ENCODE assay signal across 10 mouse cellular contexts in genomic region chr8:79498611-79499010, GRCm38 (mm10).
DNase-seq lines count a peak whose midpoint lies in the region; ATAC-seq and TF ChIP-seq lines count a peak whose summit lies in the region.
"Had no signal": no experiment of that assay in that cellular context is flagged by ENCODE, and none has a peak within 500 bp of the region (broad histone marks: within the 10 kb centered on the region; RNA-seq: fewer than 3 reads in every experiment).

No protein-coding gene starts in this region.

- no peaks in the 10 kb centered on the region for H3K9me3 ChIP-seq in neural tube, embryonic 12.5 days
- no peaks in the 10 kb centered on the region for H3K9me3 ChIP-seq in neural tube, embryonic 15.5 days (replicated peaks)
- no peaks in the 10 kb centered on the region for H3K9me3 ChIP-seq in kidney, embryonic 16.5 days (ENCODE audit: low read length)
- no peaks in the 10 kb centered on the region for H3K9me3 ChIP-seq in midbrain, embryonic 13.5 days
- H3K9me3 ChIP-seq: limb, embryonic 12.5 days; neural tube, embryonic 13.5 days had no signal

- H3K4me1 ChIP-seq in neural tube, embryonic 12.5 days = 0 out of 2 replicates have a peak, but pooled peaks cover 6% of the 10 kb centered on the region
- no peaks in the 10 kb centered on the region for H3K4me1 ChIP-seq in neural tube, embryonic 15.5 days
- peaks cover 9% of the 10 kb centered on the region for H3K4me1 ChIP-seq in kidney, embryonic 16.5 days (ENCODE audit: insufficient read depth, low read length)
- H3K4me1 ChIP-seq in midbrain, embryonic 13.5 days (replicated peaks) = peaks cover 4% of the 10 kb centered on the region; the same call in 1 of the 2 replicates
- H3K4me1 ChIP-seq in thymus, adult 2 months (replicated peaks; ENCODE audit: control insufficient read depth, insufficient read depth, low read length) = no peaks in the 10 kb centered on the region

- no peak for TF ChIP-seq POLR2A in thymus, adult 2 months (IDR thresholded peaks at IDR 0.05; ENCODE audit: control insufficient read depth, extremely low read depth, insufficient read depth, low read length, poor library complexity)

- no peak overlapping the region for H3K4me3 ChIP-seq in neural tube, embryonic 12.5 days
- H3K4me3 ChIP-seq in neural tube, embryonic 15.5 days (replicated peaks) = no peak overlapping the region
- H3K4me3 ChIP-seq in kidney, embryonic 16.5 days (ENCODE audit: low read length) = no peak overlapping the region
- no peak overlapping the region for H3K4me3 ChIP-seq in midbrain, embryonic 13.5 days (replicated peaks)
- no peak overlapping the region for H3K4me3 ChIP-seq in thymus, adult 2 months (ENCODE audit: control insufficient read depth, insufficient read depth, low read length)
- H3K4me3 ChIP-seq: limb, embryonic 12.5 days; neural tube, embryonic 13.5 days had no signal

- peak; percentile 33; the same call in 1 of the 2 replicates for ATAC-seq in neural tube, embryonic 12.5 days (ENCODE audit: low FRiP score, low read depth)
- no peak for ATAC-seq in neural tube, embryonic 15.5 days (ENCODE audit: low FRiP score)
- ATAC-seq in common myeloid progenitor, adult 5-6 weeks (replicated peaks; ENCODE audit: low read depth, poor library complexity, severe bottlenecking) = peak; percentile 90
- peak; percentile 92 for ATAC-seq in kidney, embryonic 16.5 days (ENCODE audit: low FRiP score, low TSS enrichment)
- no peak for ATAC-seq in midbrain, embryonic 13.5 days

- no peak overlapping the region for H3K27ac ChIP-seq in neural tube, embryonic 12.5 days
- H3K27ac ChIP-seq in neural tube, embryonic 15.5 days (replicated peaks) = no peak overlapping the region
- H3K27ac ChIP-seq in kidney, embryonic 16.5 days (ENCODE audit: low read length) = peak overlapping the region; percentile 35; the same call in 1 of the 2 replicates
- no peak overlapping the region for H3K27ac ChIP-seq in midbrain, embryonic 13.5 days
- no peak overlapping the region for H3K27ac ChIP-seq in thymus, adult 2 months (ENCODE audit: control insufficient read depth, insufficient read depth, low read length)
- H3K27ac ChIP-seq: neural tube, embryonic 13.5 days had no signal

- no peaks in the 10 kb centered on the region for H3K27me3 ChIP-seq in neural tube, embryonic 12.5 days (replicated peaks)
- no peaks in the 10 kb centered on the region for H3K27me3 ChIP-seq in neural tube, embryonic 15.5 days (replicated peaks)
- no peaks in the 10 kb centered on the region for H3K27me3 ChIP-seq in kidney, embryonic 16.5 days (ENCODE audit: insufficient read depth, low read length)
- H3K27me3 ChIP-seq in splenic B cell, adult 2 months (ENCODE audit: control insufficient read depth, insufficient read depth, low read length, poor library complexity, severe bottlenecking) = no peaks in the 10 kb centered on the region
- no peaks in the 10 kb centered on the region for H3K27me3 ChIP-seq in midbrain, embryonic 13.5 days
- H3K27me3 ChIP-seq in thymus, adult 2 months (ENCODE audit: control insufficient read depth, insufficient read depth, low read length) = no peaks in the 10 kb centered on the region
- H3K27me3 ChIP-seq: limb, embryonic 12.5 days; neural tube, embryonic 13.5 days had no signal

- no peaks in the 10 kb centered on the region for H3K36me3 ChIP-seq in neural tube, embryonic 12.5 days
- no peaks in the 10 kb centered on the region for H3K36me3 ChIP-seq in neural tube, embryonic 15.5 days
- no peaks in the 10 kb centered on the region for H3K36me3 ChIP-seq in kidney, embryonic 16.5 days (ENCODE audit: insufficient read depth, low read length)
- no peaks in the 10 kb centered on the region for H3K36me3 ChIP-seq in splenic B cell, adult 2 months (ENCODE audit: control insufficient read depth, insufficient read depth, low read length, poor library complexity, severe bottlenecking)
- no peaks in the 10 kb centered on the region for H3K36me3 ChIP-seq in midbrain, embryonic 13.5 days
- H3K36me3 ChIP-seq in thymus, adult 2 months (ENCODE audit: control insufficient read depth, insufficient read depth, low read length) = no peaks in the 10 kb centered on the region
- H3K36me3 ChIP-seq: limb, embryonic 12.5 days; neural tube, embryonic 13.5 days had no signal

- TF ChIP-seq CTCF in thymus, adult 2 months (IDR thresholded peaks at IDR 0.05; ENCODE audit: borderline replicate concordance, control insufficient read depth, extremely low read depth, insufficient read depth, low read length, poor library complexity) = no peak

- H3K4me2 ChIP-seq in neural tube, embryonic 12.5 days (replicated peaks) = no peak overlapping the region
- H3K4me2 ChIP-seq in neural tube, embryonic 15.5 days = no peak overlapping the region
- no peak overlapping the region for H3K4me2 ChIP-seq in kidney, embryonic 16.5 days (replicated peaks; ENCODE audit: low read depth, low read length)
- no peak overlapping the region for H3K4me2 ChIP-seq in midbrain, embryonic 13.5 days (replicated peaks)
- H3K4me2 ChIP-seq: limb, embryonic 12.5 days; neural tube, embryonic 13.5 days had no signal

- no peak overlapping the region for H3K9ac ChIP-seq in neural tube, embryonic 12.5 days
- no peak overlapping the region for H3K9ac ChIP-seq in neural tube, embryonic 15.5 days (replicated peaks)
- no peak overlapping the region for H3K9ac ChIP-seq in kidney, embryonic 16.5 days (replicated peaks; ENCODE audit: low read length)
- H3K9ac ChIP-seq in midbrain, embryonic 13.5 days (replicated peaks) = no peak overlapping the region
- H3K9ac ChIP-seq: limb, embryonic 12.5 days; neural tube, embryonic 13.5 days had no signal

- peak; percentile 51 for DNase-seq in splenic B cell, adult 2 months (ENCODE audit: low read depth, low spot score)
- no peak for DNase-seq in spleen, postnatal 14 days (ENCODE audit: low spot score in 2 of 2)
- DNase-seq in thymus, adult 2 months = no peak

- 69% methylated on average over 2 of the region's 2 CpGs for WGBS in neural tube, embryonic 12.5 days
- WGBS in neural tube, embryonic 15.5 days = 53% methylated on average over 2 of the region's 2 CpGs
- WGBS in kidney, embryonic 16.5 days = 36% methylated on average over 2 of the region's 2 CpGs
- 57% methylated on average over 2 of the region's 2 CpGs for WGBS in midbrain, embryonic 13.5 days
- 79% methylated on average over 2 of the region's 2 CpGs for WGBS in thymus, adult 2 months

Comparison
In these comparisons a context has a peak if more than half of its experiments do, and no peak if none do; other contexts are left out.
1. ATAC-seq: peak in neural tube, embryonic 12.5 days (single experiment), common myeloid progenitor, adult 5-6 weeks (single experiment) and kidney, embryonic 16.5 days (single experiment); none in neural tube, embryonic 15.5 days (single experiment) and midbrain, embryonic 13.5 days (single experiment).